Mouse (Mus musculus) hindbrain, embryonic 10.5 days (tissue): ENCODE measurements at regions not wholly inside any gene's neighbourhood (a gene's known extent, or its start where the extent isn't known, plus 50 kb on each side); places are given as distances from the start of the nearest gene placed in this dataset.
A peak's percentile ranks its signal among the peaks of the same experiment; 100 is the strongest.

Experiments used
- DNase-seq: peaks from one replicate; pipeline ENCODE4 v3.0.0-alpha.2; 2017; ENCODE audit warnings: low spot score
- H3K27ac ChIP-seq: fragments of 300-500 bp; sonication (generic); 2 replicates; pipeline ENCODE4 v1.5.1; 2016; ENCODE audit warnings: mild to moderate bottlenecking, moderate library complexity
- H3K27me3 ChIP-seq: fragments of 300-500 bp; sonication (generic); 2 replicates; pipeline ENCODE4 v1.6.1; 2016; ENCODE audit warnings: mild to moderate bottlenecking; ENCODE audit not compliant: poor library complexity, insufficient read depth, severe bottlenecking
- H3K36me3 ChIP-seq: fragments of 300-500 bp; sonication (generic); 2 replicates; pipeline ENCODE4 v1.6.1; 2016; ENCODE audit warnings: mild to moderate bottlenecking, moderate library complexity
- H3K4me1 ChIP-seq: fragments of 300-500 bp; sonication (generic); replicated peaks from 2 replicates; pipeline ENCODE4 v1.6.1; 2016; ENCODE audit warnings: mild to moderate bottlenecking
- H3K4me3 ChIP-seq: fragments of 300-500 bp; sonication (generic); 2 replicates; pipeline ENCODE4 v1.5.1; 2016; ENCODE audit warnings: mild to moderate bottlenecking, moderate library complexity
- H3K9me3 ChIP-seq: fragments of 300-500 bp; sonication (generic); 2 replicates; pipeline ENCODE4 v1.6.1; 2016; ENCODE audit warnings: mild to moderate bottlenecking, moderate library complexity
- WGBS: fragments of 180-500 bp; shearing (Covaris S2); methylation state at CpG from one replicate; pipeline ENCODE4 v1.1.7; 2016; 5-methylcytosine and 5-hydroxymethylcytosine counted together

- no peak overlapping the region for H3K27ac ChIP-seq
- no peaks in the 10 kb centered on the region for H3K27me3 ChIP-seq
- no peak overlapping the region for H3K4me3 ChIP-seq
- H3K9me3 ChIP-seq = no peaks in the 10 kb centered on the region
- DNase-seq = no peak
- H3K4me1 ChIP-seq = peaks cover 15% of the 10 kb centered on the region
- no peaks in the 10 kb centered on the region for H3K36me3 ChIP-seq
- whole genome bisulfite sequencing = 46% methylated on average over 1 of the region's 1 CpGs
Observed at GRCm38 (mm10) chr2:178950304-178950703, 491.9 kb upstream of the Cdh4 start.

GRCm38 (mm10) chr2:178954420-178955067, 487.7 kb upstream of the Cdh4 start:
- WGBS = 79% methylated on average over 2 of the region's 2 CpGs
- no peaks in the 10 kb centered on the region for H3K36me3 ChIP-seq
- no peaks in the 10 kb centered on the region for H3K9me3 ChIP-seq
- no peak for DNase-seq
- H3K27ac ChIP-seq = no peak overlapping the region
- H3K4me3 ChIP-seq = no peak overlapping the region
- H3K4me1 ChIP-seq = peaks cover 15% of the 10 kb centered on the region
- H3K27me3 ChIP-seq = no peaks in the 10 kb centered on the region

GRCm38 (mm10) chr2:178958829-178959228, 483.4 kb upstream of the Cdh4 start:
- no peak overlapping the region for H3K4me3 ChIP-seq
- WGBS = 83% methylated on average over 10 of the region's 10 CpGs
- no peaks in the 10 kb centered on the region for H3K9me3 ChIP-seq
- peaks cover 19% of the 10 kb centered on the region for H3K4me1 ChIP-seq
- no peak for DNase-seq
- no peak overlapping the region for H3K27ac ChIP-seq
- no peaks in the 10 kb centered on the region for H3K36me3 ChIP-seq
- H3K27me3 ChIP-seq = no peaks in the 10 kb centered on the region

- Histone ChIP-seq H3K27ac (0 out of 2 replicates have a peak overlapping the region, but pooled peaks have one; percentile 5), H3K36me3 (no peaks in the 10 kb centered on the region), H3K4me1 (peaks cover 19% of the 10 kb centered on the region), H3K27me3 (no peaks in the 10 kb centered on the region), H3K4me3 (no peak overlapping the region), H3K9me3 (no peaks in the 10 kb centered on the region)
- 70% methylated on average over 6 of the region's 6 CpGs for WGBS
- DNase-seq = no peak
Observed at GRCm38 (mm10) chr2:178959603-178960002, 482.6 kb upstream of the Cdh4 start.

- H3K27ac ChIP-seq = peak overlapping the region; percentile 73
- DNase-seq = peak; percentile 45
- 44% methylated on average over 11 of the region's 11 CpGs for WGBS
Observed at GRCm38 (mm10) chr2:178967584-178968365, 474.5 kb upstream of the Cdh4 start.

GRCm38 (mm10) chr2:178969732-178970131, 472.5 kb upstream of the Cdh4 start:
- Histone ChIP-seq H3K27me3 (no peaks in the 10 kb centered on the region; the same call in 1 of the 2 replicates), H3K9me3 (no peaks in the 10 kb centered on the region), H3K27ac (peak overlapping the region; percentile 50; the same call in 1 of the 2 replicates), H3K36me3 (no peaks in the 10 kb centered on the region), H3K4me3 (no peak overlapping the region), H3K4me1 (peaks cover 26% of the 10 kb centered on the region)
- no peak for DNase-seq
- WGBS = 76% methylated on average over 10 of the region's 10 CpGs

More at GRCm38 (mm10) chr2:178967584-178968365, 474.5 kb upstream of the Cdh4 start:
- Histone ChIP-seq H3K4me3 (no peak overlapping the region), H3K27me3 (no peaks in the 10 kb centered on the region; the same call in 1 of the 2 replicates), H3K4me1 (peaks cover 26% of the 10 kb centered on the region), H3K9me3 (no peaks in the 10 kb centered on the region), H3K36me3 (no peaks in the 10 kb centered on the region)

GRCm38 (mm10) chr2:178975366-178975765, 466.9 kb upstream of the Cdh4 start:
- Histone ChIP-seq H3K27me3 (no peaks in the 10 kb centered on the region; the same call in 1 of the 2 replicates), H3K27ac (no peak overlapping the region), H3K9me3 (no peaks in the 10 kb centered on the region), H3K36me3 (no peaks in the 10 kb centered on the region), H3K4me1 (peaks cover 12% of the 10 kb centered on the region), H3K4me3 (no peak overlapping the region)
- DNase-seq = no peak
- 93% methylated on average over 4 of the region's 4 CpGs for WGBS

GRCm38 (mm10) chr2:178976046-178976445, 466.2 kb upstream of the Cdh4 start:
- WGBS = 83% methylated on average over 6 of the region's 6 CpGs
- no peak overlapping the region for H3K27ac ChIP-seq
- no peak overlapping the region for H3K4me3 ChIP-seq
- no peaks in the 10 kb centered on the region for H3K9me3 ChIP-seq
- H3K4me1 ChIP-seq = peaks cover 12% of the 10 kb centered on the region
- H3K27me3 ChIP-seq = no peaks in the 10 kb centered on the region; the same call in 1 of the 2 replicates
- DNase-seq = no peak
- no peaks in the 10 kb centered on the region for H3K36me3 ChIP-seq

- no peaks in the 10 kb centered on the region; the same call in 1 of the 2 replicates for H3K27me3 ChIP-seq
- H3K27ac ChIP-seq = no peak overlapping the region
- peaks cover 12% of the 10 kb centered on the region for H3K4me1 ChIP-seq
- 75% methylated on average over 3 of the region's 3 CpGs for WGBS
- DNase-seq = no peak
- H3K9me3 ChIP-seq = no peaks in the 10 kb centered on the region
- no peak overlapping the region for H3K4me3 ChIP-seq
- no peaks in the 10 kb centered on the region for H3K36me3 ChIP-seq
Observed at GRCm38 (mm10) chr2:178976495-178976894, 465.7 kb upstream of the Cdh4 start.

- peak overlapping the region; percentile 67 for H3K27ac ChIP-seq
- 0 out of 2 replicates have a peak, but pooled peaks cover 9% of the 10 kb centered on the region for H3K27me3 ChIP-seq
- WGBS = 88% methylated on average over 9 of the region's 9 CpGs
- H3K4me1 ChIP-seq = peaks cover 18% of the 10 kb centered on the region
- no peaks in the 10 kb centered on the region for H3K36me3 ChIP-seq
- no peaks in the 10 kb centered on the region for H3K9me3 ChIP-seq
- H3K4me3 ChIP-seq = no peak overlapping the region
- DNase-seq = no peak
Observed at GRCm38 (mm10) chr2:178979451-178979850, 462.8 kb upstream of the Cdh4 start.

GRCm38 (mm10) chr2:178981736-178982502, 460.3 kb upstream of the Cdh4 start:
- Histone ChIP-seq H3K9me3 (no peaks in the 10 kb centered on the region), H3K4me1 (peaks cover 18% of the 10 kb centered on the region), H3K4me3 (no peak overlapping the region), H3K36me3 (no peaks in the 10 kb centered on the region), H3K27ac (no peak overlapping the region), H3K27me3 (0 out of 2 replicates have a peak, but pooled peaks cover 9% of the 10 kb centered on the region)
- WGBS = 53% methylated on average over 7 of the region's 7 CpGs
- no peak for DNase-seq

GRCm38 (mm10) chr2:178983801-178984200, 458.4 kb upstream of the Cdh4 start:
- no peak overlapping the region for H3K27ac ChIP-seq
- WGBS = 92% methylated on average over 8 of the region's 8 CpGs
- H3K4me3 ChIP-seq = no peak overlapping the region
- H3K36me3 ChIP-seq = no peaks in the 10 kb centered on the region
- no peak for DNase-seq
- no peaks in the 10 kb centered on the region for H3K9me3 ChIP-seq
- H3K27me3 ChIP-seq = 0 out of 2 replicates have a peak, but pooled peaks cover 9% of the 10 kb centered on the region
- peaks cover 19% of the 10 kb centered on the region for H3K4me1 ChIP-seq
